Mouse (Mus musculus): ENCODE data around the gene Rab11b.

Rab11b gene

GRCm38 (mm10) chr17:33760255-33761165 lies at the start of gene Rab11b:
Gene Rab11b, minus strand, starts transcription at chr17:33760530.
- peak; percentile 99 for DNase-seq

GRCm38 (mm10) chr17:33808192-33808591 lies 47.9 kb upstream of the Rab11b start:
- DNase-seq = no peak

GRCm38 (mm10) chr17:33807181-33807888 lies 47.0 kb upstream of the Rab11b start:
- no peak for DNase-seq

GRCm38 (mm10) chr17:33804745-33805144 lies 44.4 kb upstream of the Rab11b start:
- DNase-seq = no peak

GRCm38 (mm10) chr17:33804205-33804604 lies 43.9 kb upstream of the Rab11b start:
- DNase-seq = no peak

GRCm38 (mm10) chr17:33802221-33802620 lies 41.9 kb upstream of the Rab11b start:
- no peak for DNase-seq

GRCm38 (mm10) chr17:33799277-33799676 lies 38.9 kb upstream of the Rab11b start:
- no peak for DNase-seq

GRCm38 (mm10) chr17:33798306-33798705 lies 38.0 kb upstream of the Rab11b start:
- no peak for DNase-seq

- no peak for DNase-seq
Measured at GRCm38 (mm10) chr17:33788732-33789131, 28.4 kb upstream of the Rab11b start.

- DNase-seq = no peak
Measured at GRCm38 (mm10) chr17:33786375-33786774, 26.0 kb upstream of the Rab11b start.

- DNase-seq = no peak
Measured at GRCm38 (mm10) chr17:33784939-33785338, 24.6 kb upstream of the Rab11b start.

- DNase-seq = no peak
Measured at GRCm38 (mm10) chr17:33783408-33783807, 23.1 kb upstream of the Rab11b start.

GRCm38 (mm10) chr17:33782067-33782466 lies 21.7 kb upstream of the Rab11b start:
- no peak for DNase-seq

- peak; percentile 82 for DNase-seq
Measured at GRCm38 (mm10) chr17:33781124-33781977, 21.0 kb upstream of the Rab11b start, which contains the start of gene Angptl4. Gene Angptl4, minus strand, starts transcription at chr17:33781830.

GRCm38 (mm10) chr17:33780431-33780830 lies 20.1 kb upstream of the Rab11b start:
- DNase-seq = no peak

GRCm38 (mm10) chr17:33779967-33780295 lies 19.6 kb upstream of the Rab11b start:
- no peak for DNase-seq

- DNase-seq = no peak
Measured at GRCm38 (mm10) chr17:33779271-33779966, 19.1 kb upstream of the Rab11b start.

- DNase-seq = no peak
Measured at GRCm38 (mm10) chr17:33775287-33775686, 15.0 kb upstream of the Rab11b start.

GRCm38 (mm10) chr17:33774573-33775155 lies 14.3 kb upstream of the Rab11b start:
- no peak for DNase-seq

GRCm38 (mm10) chr17:33773871-33774572 lies 13.7 kb upstream of the Rab11b start:
- DNase-seq = no peak

GRCm38 (mm10) chr17:33773426-33773825 lies 13.1 kb upstream of the Rab11b start:
- DNase-seq = no peak

Measured in thymus, postnatal 25 days (tissue).